Mouse (Mus musculus) limb, embryonic 13.5 days (tissue): ENCODE results near the gene Gm10663. TPM values are rescaled to one million over a fixed set of nuclear protein-coding genes. Genes with fewer than 3 reads are reported as not detected.

ENCODE experiments used
- microRNA-seq: library from miRNA; unstranded; fragments of <30 nt; microRNA quantifications from one replicate; pipeline ENCODE4, GENCODE M21; 2016
- polyA plus RNA-seq: library from polyadenylated mRNA; unstranded; fragments of >200 nt; fragmentation: Nextera tagmentation; extraction: Ambion mirVana; gene quantifications from 2 replicates; pipeline ENCODE4 v1.2.1, GENCODE M21; 2015

The Gm10663 gene
- polyA plus RNA-seq, 1 experiment from 2014 or later: not detected

Small RNAs within 50 kb of the gene (microRNA-seq; reads per million reads assigned to microRNA genes)
- gene Gm24333: not detected

Other genes with a start within 250 kb of the Gm10663 start
- gene Klhl2, start 225.0 kb upstream of the Gm10663 start, polyA plus RNA-seq: 8.7 and 9.8 TPM in 2 replicates
- gene Tmem192, start 127.8 kb upstream of the Gm10663 start, polyA plus RNA-seq: 21.7 and 22.2 TPM in 2 replicates
- not detected in 2 replicates for gene Trim75, start 87.2 kb upstream of the Gm10663 start, polyA plus RNA-seq
- 0.18 and 0.25 TPM in 2 replicates for gene Trim61, start 56.5 kb upstream of the Gm10663 start, polyA plus RNA-seq
- gene Trim60, start 56.4 kb upstream of the Gm10663 start, polyA plus RNA-seq: 0.05 and 0.11 TPM in 2 replicates
- gene Apela, start 37.7 kb upstream of the Gm10663 start, polyA plus RNA-seq: 12.4 and 14.1 TPM in 2 replicates
- gene BC030870, start 54.5 kb downstream of the Gm10663 start, polyA plus RNA-seq: 0.09 and 0.20 TPM in 2 replicates